Mouse (Mus musculus) CH12.LX (cell line): ENCODE data around the gene Fgf22. TPM values are rescaled to one million over a fixed set of nuclear protein-coding genes. Genes with fewer than 3 reads are reported as not detected.

Experiments
- DNase-seq: peaks from one replicate; pipeline ENCODE4 v3.0.0-alpha.2; 2013; ENCODE audit errors: extremely low read depth
- H3K27ac ChIP-seq: 2 replicates; pipeline ENCODE4 v1.5.1; 2012; ENCODE audit warnings: low read depth, mild to moderate bottlenecking, control low read depth, moderate library complexity; ENCODE audit not compliant: insufficient read depth
- H3K27me3 ChIP-seq: replicated peaks from 2 replicates; pipeline ENCODE3; 2012; ENCODE audit warnings: inconsistent platforms
- H3K36me3 ChIP-seq, 2 experiments: replicated peaks in 1 of 2; 2 replicates each; pipeline versions ENCODE3 to v1.6.1; 2012; ENCODE audit warnings: inconsistent platforms in 1 of 2, low read length in 1 of 2, mild to moderate bottlenecking in 1 of 2, mixed read lengths in 1 of 2, moderate library complexity in 1 of 2; ENCODE audit not compliant: control insufficient read depth in 1 of 2, insufficient read depth in 1 of 2
- H3K4me1 ChIP-seq, 2 experiments: 2 replicates each; pipeline ENCODE4 v1.6.1; 2012; ENCODE audit warnings: inconsistent platforms in 1 of 2, moderate library complexity in 1 of 2; ENCODE audit not compliant: insufficient read depth in 2 of 2, control insufficient read depth in 1 of 2
- H3K4me2 ChIP-seq: 2 replicates; pipeline ENCODE4 v1.6.1; 2012; ENCODE audit warnings: low read depth, mild to moderate bottlenecking, control low read depth; ENCODE audit not compliant: poor library complexity, insufficient read depth, severe bottlenecking
- H3K4me3 ChIP-seq, 3 experiments: fragments of 150-350 bp in 1 of 3; sonication (generic) in 1 of 3; replicated peaks in 1 of 3; 2 replicates each; pipeline versions ENCODE3 to v1.5.1; 2011 to 2012; ENCODE audit warnings: low read depth in 2 of 3, low read length in 2 of 3, mild to moderate bottlenecking in 2 of 3, moderate library complexity in 2 of 3, control low read depth in 1 of 3, improper control_type of control experiment in 1 of 3, inconsistent platforms in 1 of 3, mixed read lengths in 1 of 3; ENCODE audit not compliant: poor library complexity in 1 of 3
- H3K79me2 ChIP-seq: replicated peaks from 2 replicates; pipeline ENCODE4 v1.6.1; 2012; ENCODE audit warnings: mild to moderate bottlenecking, moderate library complexity; ENCODE audit not compliant: control insufficient read depth, poor library complexity, insufficient read depth, severe bottlenecking; ENCODE audit errors: extremely low read depth
- H3K9ac ChIP-seq: 2 replicates; pipeline ENCODE4 v1.6.1; 2012; ENCODE audit warnings: low read depth, mild to moderate bottlenecking, control low read depth, moderate library complexity; ENCODE audit not compliant: insufficient read depth
- H3K9me3 ChIP-seq: replicated peaks from 2 replicates; pipeline ENCODE3; 2012; ENCODE audit warnings: low read length, inconsistent platforms, mixed read lengths
- BHLHE40 ChIP-seq: IDR thresholded peaks from 2 replicates; pipeline ENCODE4 v1.6.1; 2011; ENCODE audit warnings: mild to moderate bottlenecking, low read depth, low read length, improper control_type of control experiment
- CHD1 ChIP-seq: IDR thresholded peaks from 2 replicates; pipeline ENCODE4 v1.6.1; 2012; ENCODE audit warnings: low read depth, low read length, improper control_type of control experiment, inconsistent platforms
- CHD2 ChIP-seq: IDR thresholded peaks from 2 replicates; pipeline ENCODE4 v1.6.1; 2011; ENCODE audit warnings: low read length, improper control_type of control experiment
- CTCF ChIP-seq, 2 experiments: IDR thresholded peaks in 1 of 2; conservative IDR thresholded peaks in 1 of 2; 2 replicates each; pipeline ENCODE4 v1.5.1; 2011 to 2012; ENCODE audit warnings: low read depth in 2 of 2, low read length in 2 of 2, improper control_type of control experiment in 1 of 2, inconsistent platforms in 1 of 2, mild to moderate bottlenecking in 1 of 2, moderate library complexity in 1 of 2
- E2F4 ChIP-seq: IDR thresholded peaks from 2 replicates; pipeline ENCODE4 v1.6.1; 2011; ENCODE audit warnings: low read depth, low read length, improper control_type of control experiment; ENCODE audit not compliant: insufficient replicate concordance
- ELF1 ChIP-seq: IDR thresholded peaks from 2 replicates; pipeline ENCODE4 v1.6.1; 2014; ENCODE audit warnings: low read depth, mild to moderate bottlenecking, inconsistent platforms, low read length, improper control_type of control experiment
- EP300 ChIP-seq: IDR thresholded peaks from 2 replicates; pipeline ENCODE4 v1.6.1; 2011; ENCODE audit warnings: low read length, improper control_type of control experiment
- HCFC1 ChIP-seq: IDR thresholded peaks from 2 replicates; pipeline ENCODE4 v1.6.1; 2012; ENCODE audit warnings: low read depth, mild to moderate bottlenecking, inconsistent platforms, low read length, improper control_type of control experiment
- IRF4 ChIP-seq: IDR thresholded peaks from 2 replicates; pipeline ENCODE4 v1.6.1; 2014; ENCODE audit warnings: low read depth, mild to moderate bottlenecking, inconsistent platforms, low read length, improper control_type of control experiment
- JUN ChIP-seq: IDR thresholded peaks from 2 replicates; pipeline ENCODE4 v1.6.1; 2011; ENCODE audit warnings: low read depth, mild to moderate bottlenecking, low read length, improper control_type of control experiment, moderate library complexity; ENCODE audit not compliant: insufficient read depth
- JUND ChIP-seq: conservative IDR thresholded peaks from 2 replicates; pipeline ENCODE4 v1.6.1; 2011; ENCODE audit warnings: low read depth, low read length, improper control_type of control experiment
- KAT2A ChIP-seq: IDR thresholded peaks from 2 replicates; pipeline ENCODE4 v1.6.1; 2012; ENCODE audit warnings: low read length, improper control_type of control experiment, inconsistent platforms; ENCODE audit not compliant: insufficient replicate concordance
- MAFK ChIP-seq: IDR thresholded peaks from 2 replicates; pipeline ENCODE4 v1.6.1; 2011; ENCODE audit warnings: low read length, improper control_type of control experiment; ENCODE audit not compliant: insufficient replicate concordance
- MAX ChIP-seq: IDR thresholded peaks from 2 replicates; pipeline ENCODE4 v1.6.1; 2011; ENCODE audit warnings: low read length, improper control_type of control experiment
- MAZ ChIP-seq: IDR thresholded peaks from 2 replicates; pipeline ENCODE4 v1.6.1; 2012; ENCODE audit warnings: low read depth, mild to moderate bottlenecking, inconsistent platforms, low read length, improper control_type of control experiment, moderate library complexity
- MEF2A ChIP-seq: IDR thresholded peaks from 2 replicates; pipeline ENCODE4 v1.6.1; 2014; ENCODE audit warnings: low read depth, mild to moderate bottlenecking, inconsistent platforms, low read length, improper control_type of control experiment, borderline replicate concordance
- MXI1 ChIP-seq: IDR thresholded peaks from 2 replicates; pipeline ENCODE4 v1.6.1; 2011; ENCODE audit warnings: mild to moderate bottlenecking, low read depth, low read length, improper control_type of control experiment
- MYC ChIP-seq: IDR thresholded peaks from 2 replicates; pipeline ENCODE4 v1.6.1; 2011; ENCODE audit warnings: low read depth, mild to moderate bottlenecking, improper control_type of control experiment, low read length
- NELFE ChIP-seq: IDR thresholded peaks from 2 replicates; pipeline ENCODE4 v1.6.1; 2011; ENCODE audit warnings: low read depth, low read length, improper control_type of control experiment
- NRF1 ChIP-seq: IDR thresholded peaks from 2 replicates; pipeline ENCODE4 v1.6.1; 2014; ENCODE audit warnings: low read depth, mild to moderate bottlenecking, inconsistent platforms, low read length, improper control_type of control experiment, moderate library complexity
- POLR2AphosphoS2 ChIP-seq: IDR thresholded peaks from 2 replicates; pipeline ENCODE4 v1.6.1; 2011; ENCODE audit warnings: low read depth, low read length, improper control_type of control experiment
- RAD21 ChIP-seq: IDR thresholded peaks from 2 replicates; pipeline ENCODE4 v1.6.1; 2011; ENCODE audit warnings: low read depth, mild to moderate bottlenecking, low read length, improper control_type of control experiment, moderate library complexity
- RCOR1 ChIP-seq: conservative IDR thresholded peaks from 2 replicates; pipeline ENCODE4 v1.6.1; 2012; ENCODE audit warnings: low read depth, mild to moderate bottlenecking, inconsistent platforms, low read length, improper control_type of control experiment
- SIN3A ChIP-seq: IDR thresholded peaks from 2 replicates; pipeline ENCODE4 v1.6.1; 2012; ENCODE audit warnings: low read length, improper control_type of control experiment, inconsistent platforms
- SMC3 ChIP-seq: IDR thresholded peaks from 2 replicates; pipeline ENCODE4 v1.6.1; 2011; ENCODE audit warnings: low read depth, low read length, improper control_type of control experiment
- TCF12 ChIP-seq: IDR thresholded peaks from 2 replicates; pipeline ENCODE4 v1.6.1; 2014; ENCODE audit warnings: low read depth, mild to moderate bottlenecking, inconsistent platforms, low read length, improper control_type of control experiment
- UBTF ChIP-seq: IDR thresholded peaks from 2 replicates; pipeline ENCODE4 v1.6.1; 2012; ENCODE audit warnings: low read depth, mild to moderate bottlenecking, inconsistent platforms, low read length, improper control_type of control experiment, moderate library complexity
- USF1 ChIP-seq: IDR thresholded peaks from 2 replicates; pipeline ENCODE4 v1.6.1; 2014; ENCODE audit warnings: low read depth, mild to moderate bottlenecking, inconsistent platforms, low read length, improper control_type of control experiment
- ZC3H11A ChIP-seq: IDR thresholded peaks from 2 replicates; pipeline ENCODE4 v1.6.1; 2012; ENCODE audit warnings: low read depth, mild to moderate bottlenecking, inconsistent platforms, low read length, improper control_type of control experiment
- ZKSCAN1 ChIP-seq: IDR thresholded peaks from 2 replicates; pipeline ENCODE4 v1.6.1; 2012; ENCODE audit warnings: low read depth, inconsistent platforms, low read length, improper control_type of control experiment, borderline replicate concordance
- ZMIZ1 ChIP-seq: IDR thresholded peaks from 2 replicates; pipeline ENCODE4 v1.6.1; 2012; ENCODE audit warnings: low read depth, mild to moderate bottlenecking, inconsistent platforms, low read length, improper control_type of control experiment
- ZNF384 ChIP-seq: IDR thresholded peaks from 2 replicates; pipeline ENCODE4 v1.6.1; 2012; ENCODE audit warnings: low read depth, low read length, improper control_type of control experiment, inconsistent platforms
- dilution Hi-C: fragments of 300-500 bp; cut with MboI; formaldehyde crosslinking; loops from 2 replicates; pipeline ENCODE4 v1.14.3; 2020; ENCODE audit warnings: low sequenced_read_pairs; ENCODE audit not compliant: extremely low pct_unique_long_range_greater_than_20kb, extremely low pct_ligation_motif_present
- in situ Hi-C: fragments of 300-500 bp; cut with MboI; formaldehyde crosslinking; loops from 3 replicates; pipeline ENCODE4 v1.14.3; 2019; ENCODE audit warnings: low sequenced_read_pairs, low pct_ligation_motif_present, low pct_unique_long_range_greater_than_20kb, mixed read lengths
- polyA plus RNA-seq: library from polyadenylated mRNA; unstranded; fragments of >175 nt; gene quantifications from 2 replicates; pipeline ENCODE4 v1.2.1, GENCODE M21; 2012; ENCODE audit warnings: low read depth; ENCODE audit not compliant: insufficient read length
- total RNA-seq, 2 experiments: library from RNA; depleted of rRNA; stranded (reverse); fragments of 300-350 nt in 1 of 2; fragments of >200 nt in 1 of 2; gene quantifications; 2 replicates each; pipeline ENCODE4 v1.2.3; 2012 to 2014

Fgf22 gene
- total and polyA plus RNA-seq, 3 experiments, result not detected

- peaks cover 70% of the 10 kb centered on the region for H3K27me3 ChIP-seq
Measured at GRCm38 (mm10) chr10:79779784-79780663, 25.1 kb downstream of the Fgf22 start.

GRCm38 (mm10) chr10:79780664-79781015 is 25.8 kb downstream of the Fgf22 start:
- Histone ChIP-seq H3K36me3 (no peaks in the 10 kb centered on the region), H3K4me1 (peaks cover 14 to 37% of the 10 kb centered on the region in 2 experiments), H3K27me3 (peaks cover 66% of the 10 kb centered on the region)
- in situ Hi-C loops, result loop anchor here (5.0 kb wide), 1 partner anchor 88 kb away; no protein-coding TSS in a partner anchor
- no peak for TF ChIP-seq EP300
- no peak for TF ChIP-seq USF1
- TF ChIP-seq RAD21, result no peak
- no peak for TF ChIP-seq KAT2A
- TF ChIP-seq MAFK, result no peak
- TF ChIP-seq POLR2AphosphoS2, result no peak
- no peak for TF ChIP-seq CHD1
- TF ChIP-seq HCFC1, result no peak
- no peak for TF ChIP-seq MEF2A
- TF ChIP-seq ZKSCAN1, result no peak
- TF ChIP-seq SIN3A, result no peak
- no peak for TF ChIP-seq NRF1
- TF ChIP-seq MAX, result no peak
- TF ChIP-seq ELF1, result no peak
- no peak for TF ChIP-seq MXI1
- TF ChIP-seq, all 38 proteins: peak for 0
- no peak overlapping the region for H3K9ac ChIP-seq
- peak; percentile 83 for DNase-seq
- no peak overlapping the region for H3K27ac ChIP-seq
- no peaks in the 10 kb centered on the region for H3K9me3 ChIP-seq
- H3K79me2 ChIP-seq, result no peaks in the 10 kb centered on the region
- H3K4me2 ChIP-seq, result peak overlapping the region; percentile 96
- H3K4me3 ChIP-seq, result peak overlapping the region; percentile 20 to 69 (median 41)
- dilution Hi-C loops, result no loop called here

More at GRCm38 (mm10) chr10:79779784-79780663, 25.1 kb downstream of the Fgf22 start:
- H3K9ac ChIP-seq, result no peak overlapping the region
- peaks cover 6% of the 10 kb centered on the region for H3K9me3 ChIP-seq
- no peak overlapping the region for H3K27ac ChIP-seq
- TF ChIP-seq HCFC1, result no peak
- TF ChIP-seq IRF4, result no peak
- no peak for TF ChIP-seq UBTF
- no peak for TF ChIP-seq E2F4
- TF ChIP-seq ELF1, result peak; percentile 32
- TF ChIP-seq CTCF (conservative IDR thresholded peaks at IDR 0.05 in 1 of 2, IDR thresholded peaks at IDR 0.05 in 1 of 2; ENCODE audit: low read depth in 2 of 2, low read length in 2 of 2), result peak; percentile 27 to 75; a peak in 3 of 4 replicates
- TF ChIP-seq RAD21, result peak; percentile 10
- TF ChIP-seq ZC3H11A, result no peak
- no peak for TF ChIP-seq MXI1
- TF ChIP-seq TCF12, result 0 out of 2 replicates have a peak, but pooled peaks have one; percentile 24
- TF ChIP-seq RCOR1, result no peak
- TF ChIP-seq ZMIZ1, result no peak
- TF ChIP-seq MAFK, result no peak
- no peak for TF ChIP-seq CHD1
- no peak for TF ChIP-seq ZKSCAN1
- TF ChIP-seq JUND, result no peak
- TF ChIP-seq NELFE, result no peak
- TF ChIP-seq JUN, result no peak
- no peak for TF ChIP-seq CHD2
- TF ChIP-seq NRF1, result peak; percentile 54
- TF ChIP-seq POLR2AphosphoS2, result no peak
- no peak for TF ChIP-seq MYC
- TF ChIP-seq SMC3, result peak; percentile 51
- TF ChIP-seq SIN3A, result no peak
- no peak for TF ChIP-seq MEF2A
- TF ChIP-seq BHLHE40, result 0 out of 2 replicates have a peak, but pooled peaks have one; percentile 12
- no peak for TF ChIP-seq USF1
- no peak for TF ChIP-seq ZNF384
- no peak for TF ChIP-seq MAZ
- peak overlapping the region; percentile 20 to 69 (median 41) for H3K4me3 ChIP-seq
- peak overlapping the region; percentile 96 for H3K4me2 ChIP-seq
- dilution Hi-C loops (no loop called here), in situ Hi-C loops (loop anchor here (5.0 kb wide), 1 partner anchor 88 kb away; no protein-coding TSS in a partner anchor)
- H3K79me2 ChIP-seq, result no peaks in the 10 kb centered on the region
- peak; percentile 94 for DNase-seq
- H3K4me1 ChIP-seq, result peaks cover 14 to 36% of the 10 kb centered on the region in 2 experiments
- no peaks in the 10 kb centered on the region for H3K36me3 ChIP-seq
